Mouse (Mus musculus) retina, postnatal 1 day (tissue): ENCODE measurements around the gene Macrod1.
A peak's percentile ranks its signal among the peaks of the same experiment; 100 is the strongest.

Experiments
- DNase-seq: peaks from one replicate; pipeline ENCODE4 v3.0.0-alpha.2; 2012

The Macrod1 gene

GRCm38 (mm10) chr19:7205753-7206736 lies 149.4 kb downstream of the Macrod1 start, which contains the start of gene Otub1:
Gene Otub1, minus strand, starts transcription at chr19:7206316.
- peak; percentile 97 for DNase-seq

- DNase-seq, result no peak
Observed at GRCm38 (mm10) chr19:7209907-7210646, 153.5 kb downstream of the Macrod1 start.

GRCm38 (mm10) chr19:7212216-7212615 lies 155.6 kb downstream of the Macrod1 start:
- DNase-seq, result peak; percentile 52

GRCm38 (mm10) chr19:7213010-7213409 lies 156.4 kb downstream of the Macrod1 start:
- DNase-seq, result peak; percentile 62

GRCm38 (mm10) chr19:7214484-7214883 lies 157.9 kb downstream of the Macrod1 start:
- DNase-seq, result no peak

GRCm38 (mm10) chr19:7217162-7217925 lies 160.7 kb downstream of the Macrod1 start, which contains the start of gene Cox8a:
Gene Cox8a, minus strand, starts transcription at chr19:7217616.
- peak; percentile 99 for DNase-seq

GRCm38 (mm10) chr19:7217926-7218267 lies 161.3 kb downstream of the Macrod1 start:
- DNase-seq, result no peak

- DNase-seq, result no peak
Observed at GRCm38 (mm10) chr19:7218753-7219152, 162.1 kb downstream of the Macrod1 start.

- no peak for DNase-seq
Observed at GRCm38 (mm10) chr19:7222196-7222595, 165.6 kb downstream of the Macrod1 start.

GRCm38 (mm10) chr19:7223488-7223887 lies 166.9 kb downstream of the Macrod1 start:
- DNase-seq, result no peak

GRCm38 (mm10) chr19:7224253-7224652 lies 167.6 kb downstream of the Macrod1 start:
- DNase-seq, result no peak

- DNase-seq, result no peak
Observed at GRCm38 (mm10) chr19:7225096-7225690, 168.6 kb downstream of the Macrod1 start.

- no peak for DNase-seq
Observed at GRCm38 (mm10) chr19:7226511-7226914, 169.9 kb downstream of the Macrod1 start.

GRCm38 (mm10) chr19:7234537-7235221 lies 178.1 kb downstream of the Macrod1 start:
- peak; percentile 88 for DNase-seq

- no peak for DNase-seq
Observed at GRCm38 (mm10) chr19:7235461-7235860, 178.9 kb downstream of the Macrod1 start.

- DNase-seq, result no peak
Observed at GRCm38 (mm10) chr19:7236011-7236410, 179.4 kb downstream of the Macrod1 start.

- no peak for DNase-seq
Observed at GRCm38 (mm10) chr19:7236742-7237141, 180.1 kb downstream of the Macrod1 start.

- no peak for DNase-seq
Observed at GRCm38 (mm10) chr19:7239574-7239973, 183.0 kb downstream of the Macrod1 start.

- DNase-seq, result no peak
Observed at GRCm38 (mm10) chr19:7240291-7240690, 183.7 kb downstream of the Macrod1 start.

GRCm38 (mm10) chr19:7240782-7241690 lies 184.4 kb downstream of the Macrod1 start, which contains the start of gene Naa40:
Gene Naa40, minus strand, starts transcription at chr19:7241183.
- peak; percentile 98 for DNase-seq

GRCm38 (mm10) chr19:7246021-7246420 lies 189.4 kb downstream of the Macrod1 start:
- no peak for DNase-seq
